Mouse (Mus musculus) bone marrow macrophage, adult 2 months (primary cell): Measurements from ENCODE around the gene Pter.

ENCODE experiments used
- CTCF ChIP-seq: IDR thresholded peaks from 2 replicates; pipeline ENCODE4 v1.5.1; 2012; ENCODE audit warnings: low read depth, mild to moderate bottlenecking, low read length, moderate library complexity
- POLR2A ChIP-seq: IDR thresholded peaks from 2 replicates; pipeline ENCODE4 v1.6.1; 2012; ENCODE audit warnings: mild to moderate bottlenecking, low read depth, low read length, borderline replicate concordance

DNA sequence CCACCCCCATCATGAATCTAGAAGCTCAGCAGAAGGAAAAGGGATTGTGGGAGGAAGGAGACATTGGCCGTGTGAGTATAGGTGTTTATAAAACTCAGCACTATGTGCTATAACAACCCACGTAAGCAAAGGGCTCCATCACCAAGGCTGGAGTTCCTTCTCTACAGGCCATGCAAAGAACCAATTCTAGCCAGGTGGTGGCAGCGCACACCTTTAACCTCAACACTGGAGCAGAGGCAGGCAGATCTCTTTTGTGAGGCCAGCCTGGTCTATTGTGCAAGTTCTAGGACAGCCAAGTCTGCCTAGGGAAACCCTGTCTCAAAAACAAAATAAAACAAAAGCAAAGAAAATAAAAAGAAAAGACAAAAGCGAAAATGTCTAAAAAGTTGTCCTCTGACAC is 115.9 kb downstream of the Pter start:
- TF ChIP-seq POLR2A (no peak), CTCF (no peak)
